Mouse (Mus musculus) liver, embryonic 14.5 days (tissue): ENCODE results near the gene Copg1. TPM values are rescaled to one million over a fixed set of nuclear protein-coding genes. Genes with fewer than 3 reads are reported as not detected.

Experiments
- ATAC-seq: fragments of 200-750 bp; cut with Nextera tagmentation; 2 replicates; pipeline ENCODE4 v1.8.0; 2017; ENCODE audit warnings: moderate number of reproducible peaks, mild to moderate bottlenecking, moderate library complexity; ENCODE audit not compliant: insufficient read depth
- DNase-seq, 3 experiments: peaks; one replicate each; pipeline ENCODE4 v3.0.0-alpha.2; 2012 to 2013; ENCODE audit warnings: low read depth in 3 of 3, low spot score in 3 of 3
- H3K27ac ChIP-seq: fragments of 300-500 bp; sonication (generic); 2 replicates; pipeline ENCODE4 v1.5.1; 2014; ENCODE audit warnings: moderate library complexity, mild to moderate bottlenecking, control low read depth, inconsistent platforms
- H3K27me3 ChIP-seq: fragments of 300-500 bp; sonication (generic); 2 replicates; pipeline ENCODE4 v1.6.1; 2014; ENCODE audit warnings: mild to moderate bottlenecking, low read length, moderate library complexity; ENCODE audit not compliant: control insufficient read depth, insufficient read depth
- H3K36me3 ChIP-seq: fragments of 300-500 bp; sonication (generic); replicated peaks from 2 replicates; pipeline ENCODE4 v1.6.1; 2014; ENCODE audit warnings: low read depth; ENCODE audit not compliant: control insufficient read depth, insufficient read depth
- H3K4me1 ChIP-seq, 2 experiments: fragments of 200-500 bp in 1 of 2; fragments of 300-500 bp in 1 of 2; sonication (generic) in 1 of 2; replicated peaks; 2 replicates each; pipeline ENCODE4 v1.6.1; 2012 to 2014; ENCODE audit warnings: antibody characterized with exemption in 1 of 2, inconsistent platforms in 1 of 2, low read length in 1 of 2; ENCODE audit not compliant: control insufficient read depth in 2 of 2, insufficient read depth in 2 of 2
- H3K4me2 ChIP-seq: fragments of 300-500 bp; sonication (generic); 2 replicates; pipeline ENCODE4 v1.6.1; 2014; ENCODE audit warnings: low read depth, mild to moderate bottlenecking, control low read depth, moderate library complexity
- H3K4me3 ChIP-seq, 2 experiments: fragments of 200-500 bp in 1 of 2; fragments of 300-500 bp in 1 of 2; sonication (generic) in 1 of 2; 2 replicates each; pipeline ENCODE4 v1.5.1; 2012 to 2014; ENCODE audit warnings: low read depth in 2 of 2, low read length in 2 of 2, mild to moderate bottlenecking in 2 of 2, control low read depth in 1 of 2, inconsistent platforms in 1 of 2, moderate library complexity in 1 of 2; ENCODE audit not compliant: insufficient read depth in 1 of 2
- H3K9ac ChIP-seq: fragments of 300-500 bp; sonication (generic); replicated peaks from 2 replicates; pipeline ENCODE4 v1.6.1; 2014; ENCODE audit warnings: mild to moderate bottlenecking, control low read depth, moderate library complexity
- H3K9me3 ChIP-seq: fragments of 300-500 bp; sonication (generic); 2 replicates; pipeline ENCODE4 v1.6.1; 2016; ENCODE audit warnings: low read length, mixed read lengths; ENCODE audit not compliant: control insufficient read depth
- CTCF ChIP-seq: IDR thresholded peaks from 2 replicates; pipeline ENCODE4 v1.5.1; 2016; ENCODE audit warnings: antibody characterized with exemption, low read depth, control low read depth
- EP300 ChIP-seq: IDR thresholded peaks from 2 replicates; pipeline ENCODE4 v1.6.1; 2016; ENCODE audit warnings: antibody characterized with exemption, low read depth
- WGBS: fragments of 180-500 bp; shearing (Covaris S2); extraction: QIAGEN DNeasy Blood & Tissue Kit; methylation state at CpG from one replicate; pipeline ENCODE4 v1.1.7; 2014; ENCODE audit not compliant: insufficient replicate concordance; 5-methylcytosine and 5-hydroxymethylcytosine counted together
- polyA plus RNA-seq, 2 experiments: library from polyadenylated mRNA; depleted of rRNA in 1 of 2; stranded (reverse) in 1 of 2; unstranded in 1 of 2; fragments of >200 nt; fragmentation: Nextera tagmentation in 1 of 2; extraction: Ambion mirVana in 1 of 2; gene quantifications; 2 replicates each; pipeline versions ENCODE4 v1.2.1 to v1.2.3; 2012 to 2014

Copg1 gene
- polyA plus RNA-seq, 2 experiments, result 22.5 to 42.4 TPM

DNA sequence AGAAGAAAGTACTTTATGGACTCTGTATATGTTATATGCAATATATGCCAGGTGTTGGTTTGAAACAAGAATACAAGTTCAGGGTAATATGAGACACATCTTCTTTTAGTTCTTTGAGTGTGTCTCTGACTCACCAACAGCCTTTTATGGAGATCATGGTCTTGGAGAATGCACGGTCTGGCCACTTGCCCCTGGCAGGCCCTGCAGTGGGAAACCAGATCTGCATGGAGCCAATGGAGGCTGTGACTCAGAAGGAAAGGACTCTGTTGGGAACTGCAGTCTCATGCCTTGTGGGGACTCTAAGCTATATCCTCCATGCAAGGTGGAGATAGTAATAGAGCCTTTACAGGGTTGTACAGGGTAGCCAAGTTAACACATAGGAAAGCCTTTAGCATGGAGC, 12.5 kb upstream of the Copg1 start:
- Histone ChIP-seq H3K4me2 (no peak overlapping the region), H3K27me3 (no peaks in the 10 kb centered on the region), H3K4me1 (peaks cover 0 to 35% of the 10 kb centered on the region in 2 experiments; a peak in 3 of 4 replicates), H3K36me3 (no peaks in the 10 kb centered on the region), H3K27ac (no peak overlapping the region), H3K9ac (no peak overlapping the region), H3K4me3 (no peak overlapping the region), H3K9me3 (no peaks in the 10 kb centered on the region)
- DNase-seq (no peak), ATAC-seq (no peak)
- WGBS, result 64% methylated on average over 1 of the region's 1 CpGs
- TF ChIP-seq EP300 (no peak), CTCF (no peak)

DNA sequence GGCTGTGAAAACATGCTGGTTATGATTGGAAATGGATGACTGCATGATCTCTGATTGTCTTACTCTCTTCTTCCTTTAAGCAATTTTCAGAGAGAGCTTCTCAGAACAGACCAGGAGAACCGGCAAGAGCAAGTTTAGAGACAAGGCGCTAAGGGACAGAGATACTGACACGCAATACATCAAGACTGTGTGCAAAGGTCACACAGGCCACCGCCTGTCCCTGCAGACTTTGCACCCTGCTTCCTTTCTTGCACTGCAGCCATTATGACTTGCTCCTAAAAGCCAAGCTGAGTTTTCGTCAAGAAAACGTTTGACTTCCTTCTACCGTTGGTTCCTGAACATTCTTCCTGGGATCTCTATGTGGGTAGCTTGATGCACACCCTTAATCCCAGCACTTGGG, 12.1 kb upstream of the Copg1 start:
- ATAC-seq (no peak), DNase-seq (no peak)
- Histone ChIP-seq H3K36me3 (no peaks in the 10 kb centered on the region), H3K4me3 (no peak overlapping the region), H3K4me2 (no peak overlapping the region), H3K9me3 (no peaks in the 10 kb centered on the region), H3K4me1 (peaks cover 0 to 30% of the 10 kb centered on the region in 2 experiments; a peak in 3 of 4 replicates), H3K9ac (no peak overlapping the region), H3K27me3 (no peaks in the 10 kb centered on the region), H3K27ac (no peak overlapping the region)
- TF ChIP-seq CTCF, result no peak
- WGBS, result 62% methylated on average over 7 of the region's 7 CpGs

DNA sequence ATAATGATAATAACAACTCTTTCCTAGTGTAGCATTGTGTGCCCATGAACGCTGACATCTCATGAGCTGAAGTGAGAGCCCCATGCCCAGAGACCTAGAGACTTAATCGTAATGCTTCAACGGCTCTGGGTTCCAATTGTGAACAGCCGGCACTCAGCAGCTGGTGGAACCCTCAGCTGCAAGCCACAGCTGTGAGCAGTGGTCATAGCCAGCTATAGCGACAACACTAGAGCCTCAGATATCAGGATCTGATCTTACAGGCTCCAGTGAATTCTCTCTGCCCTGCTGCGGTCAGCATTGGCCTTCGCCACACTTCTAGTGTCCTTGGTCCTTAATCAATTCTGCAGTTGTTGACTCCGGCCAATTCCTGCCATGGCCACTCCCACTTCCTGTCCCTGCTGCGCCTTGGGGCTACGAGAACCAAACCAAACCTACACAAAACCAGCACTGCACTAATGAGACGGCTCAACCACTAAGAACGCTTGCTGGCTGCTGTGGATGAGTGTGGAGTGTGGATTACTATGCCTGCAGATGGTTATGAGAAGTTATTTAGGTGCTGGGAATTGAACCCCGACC, 11.5 kb upstream of the Copg1 start:
- no peak for TF ChIP-seq EP300
- no peak for TF ChIP-seq CTCF
- H3K4me3 ChIP-seq, result no peak overlapping the region
- ATAC-seq, result peak; percentile 29; the same call in 1 of the 2 replicates

GRCm38 (mm10) chr6:87879010-87879409, 8.6 kb upstream of the Copg1 start:
- Histone ChIP-seq H3K27ac (no peak overlapping the region), H3K27me3 (no peaks in the 10 kb centered on the region), H3K4me2 (no peak overlapping the region), H3K36me3 (no peaks in the 10 kb centered on the region), H3K9ac (no peak overlapping the region), H3K4me1 (peaks cover 0 to 24% of the 10 kb centered on the region in 2 experiments; a peak in 3 of 4 replicates), H3K9me3 (no peaks in the 10 kb centered on the region), H3K4me3 (no peak overlapping the region)
- DNase-seq (no peak), ATAC-seq (peak; percentile 43; the same call in 1 of the 2 replicates)
- no peak for TF ChIP-seq EP300
- no peak for TF ChIP-seq CTCF
- WGBS, result 29% methylated on average over 4 of the region's 4 CpGs

More for the DNA sequence above, 11.5 kb upstream of the Copg1 start:
- Histone ChIP-seq H3K9ac (peak overlapping the region; percentile 21; the same call in 1 of the 2 replicates), H3K4me1 (peaks cover 0 to 30% of the 10 kb centered on the region in 2 experiments; a peak in 3 of 4 replicates), H3K36me3 (no peaks in the 10 kb centered on the region), H3K27me3 (no peaks in the 10 kb centered on the region), H3K27ac (no peak overlapping the region), H3K9me3 (no peaks in the 10 kb centered on the region), H3K4me2 (peak overlapping the region; percentile 20; the same call in 1 of the 2 replicates)
- DNase-seq, result no peak
- 31% methylated on average over 13 of the region's 13 CpGs for WGBS

DNA sequence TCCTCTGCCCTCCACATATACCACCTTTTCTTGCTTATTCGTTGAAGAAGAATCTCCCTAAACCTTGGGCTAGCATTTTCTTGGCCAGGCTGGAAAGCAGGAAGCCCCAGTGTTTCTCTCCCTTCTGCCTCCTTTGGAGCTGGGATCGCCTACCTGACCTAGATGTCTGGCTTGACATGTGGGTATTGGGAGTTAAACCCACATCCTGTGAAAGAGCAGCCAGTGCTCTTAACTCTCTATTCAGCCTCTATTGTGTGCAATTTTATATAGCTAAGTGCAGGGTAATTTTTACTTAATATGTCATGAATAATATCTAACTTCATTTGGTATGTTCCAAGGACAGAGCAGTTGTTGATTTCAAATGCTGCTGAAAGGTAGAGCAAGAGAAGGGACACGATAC, 8.0 kb upstream of the Copg1 start:
- Histone ChIP-seq H3K36me3 (no peaks in the 10 kb centered on the region), H3K4me3 (no peak overlapping the region), H3K4me1 (peaks cover 0 to 24% of the 10 kb centered on the region in 2 experiments; a peak in 3 of 4 replicates), H3K27ac (no peak overlapping the region), H3K4me2 (no peak overlapping the region), H3K9me3 (no peaks in the 10 kb centered on the region), H3K27me3 (no peaks in the 10 kb centered on the region), H3K9ac (no peak overlapping the region)
- DNase-seq, result no peak
- ATAC-seq, result no peak
- TF ChIP-seq EP300 (no peak), CTCF (no peak)
- 39% methylated on average over 3 of the region's 3 CpGs for WGBS
